Mouse (Mus musculus): ENCODE measurements around the gene Mafb. TPM values are rescaled to one million over a fixed set of nuclear protein-coding genes. Genes with fewer than 3 reads are reported as not detected.

The Mafb gene
- polyA plus RNA-seq, 1 experiment from 2014 or later: 7.8 TPM

GRCm38 (mm10) chr2:160340121-160340520 lies 26.7 kb downstream of the Mafb start:
- whole genome bisulfite sequencing: 76% methylated on average over 4 of the region's 4 CpGs

GRCm38 (mm10) chr2:160339595-160339994 lies 27.3 kb downstream of the Mafb start:
- Histone ChIP-seq H3K27me3 (no peaks in the 10 kb centered on the region; the same call in 1 of the 2 replicates), H3K36me3 (ENCODE audit: poor library complexity, severe bottlenecking) (no peaks in the 10 kb centered on the region), H3K27ac (no peak overlapping the region), H3K4me2 (no peak overlapping the region), H3K4me3 (no peak overlapping the region), H3K9me3 (replicated peaks) (no peaks in the 10 kb centered on the region), H3K4me1 (peaks cover under 1% of the 10 kb centered on the region; the same call in 1 of the 2 replicates), H3K9ac (no peak overlapping the region)
- WGBS: 93% methylated on average over 5 of the region's 5 CpGs
- no peak for ATAC-seq

More at GRCm38 (mm10) chr2:160340121-160340520, 26.7 kb downstream of the Mafb start:
- H3K4me2 ChIP-seq: no peak overlapping the region
- no peaks in the 10 kb centered on the region for H3K4me1 ChIP-seq
- no peak overlapping the region for H3K27ac ChIP-seq
- no peaks in the 10 kb centered on the region; the same call in 1 of the 2 replicates for H3K27me3 ChIP-seq
- no peak overlapping the region for H3K4me3 ChIP-seq
- no peaks in the 10 kb centered on the region for H3K9me3 ChIP-seq (replicated peaks)
- H3K36me3 ChIP-seq (ENCODE audit: poor library complexity, severe bottlenecking): no peaks in the 10 kb centered on the region
- no peak overlapping the region for H3K9ac ChIP-seq
- ATAC-seq: no peak

- no peak overlapping the region for H3K27ac ChIP-seq
- no peak overlapping the region for H3K9ac ChIP-seq
- H3K27me3 ChIP-seq: no peaks in the 10 kb centered on the region; the same call in 1 of the 2 replicates
- 54% methylated on average over 2 of the region's 2 CpGs for WGBS
- peaks cover 5% of the 10 kb centered on the region for H3K4me1 ChIP-seq
- no peaks in the 10 kb centered on the region for H3K9me3 ChIP-seq (replicated peaks)
- no peak overlapping the region for H3K4me2 ChIP-seq
- no peaks in the 10 kb centered on the region for H3K36me3 ChIP-seq (ENCODE audit: poor library complexity, severe bottlenecking)
- no peak overlapping the region for H3K4me3 ChIP-seq
- ATAC-seq: no peak
Measured at GRCm38 (mm10) chr2:160336053-160336452, 30.8 kb downstream of the Mafb start.

GRCm38 (mm10) chr2:160335043-160335442 lies 31.8 kb downstream of the Mafb start:
- no peaks in the 10 kb centered on the region; the same call in 1 of the 2 replicates for H3K27me3 ChIP-seq
- WGBS: 44% methylated on average over 1 of the region's 1 CpGs
- no peaks in the 10 kb centered on the region for H3K9me3 ChIP-seq (replicated peaks)
- H3K27ac ChIP-seq: no peak overlapping the region
- H3K9ac ChIP-seq: no peak overlapping the region
- no peaks in the 10 kb centered on the region for H3K36me3 ChIP-seq (ENCODE audit: poor library complexity, severe bottlenecking)
- no peak overlapping the region for H3K4me2 ChIP-seq
- H3K4me3 ChIP-seq: no peak overlapping the region
- ATAC-seq: no peak
- peaks cover 5% of the 10 kb centered on the region for H3K4me1 ChIP-seq

GRCm38 (mm10) chr2:160334111-160334661 lies 32.7 kb downstream of the Mafb start, which contains the start of gene Gm826:
Gm826 (minus strand) TSS chr2:160334162.
- H3K4me2 ChIP-seq: no peak within 1 kb of the TSS
- WGBS: 47% methylated on average over 4 of the region's 4 CpGs
- ATAC-seq: no peak
- H3K4me3 ChIP-seq: no peak within 1 kb of the TSS
- H3K9me3 ChIP-seq (replicated peaks): no peaks in the 10 kb centered on the region
- H3K4me1 ChIP-seq: peaks cover 6% of the 10 kb centered on the region
- no peaks in the 10 kb centered on the region for H3K36me3 ChIP-seq (ENCODE audit: poor library complexity, severe bottlenecking)
- no peaks in the 10 kb centered on the region; the same call in 1 of the 2 replicates for H3K27me3 ChIP-seq
- H3K9ac ChIP-seq: no peak within 1 kb of the TSS
- H3K27ac ChIP-seq: no peak within 1 kb of the TSS

- WGBS: 94% methylated on average over 12 of the region's 12 CpGs
- Histone ChIP-seq H3K4me3 (no peak overlapping the region), H3K27me3 (no peaks in the 10 kb centered on the region), H3K9me3 (replicated peaks) (no peaks in the 10 kb centered on the region), H3K27ac (no peak overlapping the region), H3K4me2 (no peak overlapping the region), H3K36me3 (ENCODE audit: poor library complexity, severe bottlenecking) (no peaks in the 10 kb centered on the region), H3K4me1 (peaks cover 11% of the 10 kb centered on the region), H3K9ac (no peak overlapping the region)
- ATAC-seq: no peak
Measured at GRCm38 (mm10) chr2:160332516-160333325, 34.1 kb downstream of the Mafb start.

GRCm38 (mm10) chr2:160328886-160329285 lies 38.0 kb downstream of the Mafb start:
- H3K4me2 ChIP-seq: no peak overlapping the region
- no peaks in the 10 kb centered on the region for H3K36me3 ChIP-seq (ENCODE audit: poor library complexity, severe bottlenecking)
- peaks cover 7% of the 10 kb centered on the region for H3K4me1 ChIP-seq
- no peaks in the 10 kb centered on the region for H3K27me3 ChIP-seq
- whole genome bisulfite sequencing: 52% methylated on average over 9 of the region's 9 CpGs
- H3K27ac ChIP-seq: no peak overlapping the region
- no peak for ATAC-seq
- H3K9me3 ChIP-seq (replicated peaks): no peaks in the 10 kb centered on the region
- H3K9ac ChIP-seq: no peak overlapping the region
- H3K4me3 ChIP-seq: no peak overlapping the region

- Histone ChIP-seq H3K27ac (no peak overlapping the region), H3K4me2 (no peak overlapping the region), H3K27me3 (no peaks in the 10 kb centered on the region), H3K36me3 (ENCODE audit: poor library complexity, severe bottlenecking) (no peaks in the 10 kb centered on the region), H3K9ac (no peak overlapping the region), H3K4me1 (peaks cover 7% of the 10 kb centered on the region), H3K9me3 (replicated peaks) (no peaks in the 10 kb centered on the region), H3K4me3 (no peak overlapping the region)
- WGBS: 87% methylated on average over 4 of the region's 4 CpGs
- ATAC-seq: no peak
Measured at GRCm38 (mm10) chr2:160327716-160328115, 39.1 kb downstream of the Mafb start.

- no peak for ATAC-seq
- 62% methylated on average over 4 of the region's 4 CpGs for WGBS
- Histone ChIP-seq H3K4me2 (no peak overlapping the region), H3K36me3 (ENCODE audit: poor library complexity, severe bottlenecking) (no peaks in the 10 kb centered on the region), H3K27ac (no peak overlapping the region), H3K4me1 (peaks cover 7% of the 10 kb centered on the region), H3K9me3 (replicated peaks) (no peaks in the 10 kb centered on the region), H3K4me3 (no peak overlapping the region), H3K9ac (no peak overlapping the region), H3K27me3 (no peaks in the 10 kb centered on the region)
Measured at GRCm38 (mm10) chr2:160327167-160327566, 39.7 kb downstream of the Mafb start.

- 82% methylated on average over 6 of the region's 6 CpGs for WGBS
- H3K4me1 ChIP-seq: peaks cover 10% of the 10 kb centered on the region
- ATAC-seq: no peak
Measured at GRCm38 (mm10) chr2:160325105-160325644, 41.7 kb downstream of the Mafb start.

GRCm38 (mm10) chr2:160321829-160322228 lies 45.0 kb downstream of the Mafb start:
- Histone ChIP-seq H3K9ac (no peak overlapping the region), H3K9me3 (replicated peaks) (no peaks in the 10 kb centered on the region), H3K4me3 (no peak overlapping the region), H3K36me3 (ENCODE audit: poor library complexity, severe bottlenecking) (no peaks in the 10 kb centered on the region), H3K4me1 (peaks cover 3% of the 10 kb centered on the region; the same call in 1 of the 2 replicates), H3K4me2 (no peak overlapping the region), H3K27ac (no peak overlapping the region), H3K27me3 (no peaks in the 10 kb centered on the region)
- 31% methylated on average over 4 of the region's 4 CpGs for WGBS
- ATAC-seq: no peak

More at GRCm38 (mm10) chr2:160325105-160325644, 41.7 kb downstream of the Mafb start:
- no peak overlapping the region for H3K27ac ChIP-seq
- H3K9ac ChIP-seq: no peak overlapping the region
- no peak overlapping the region for H3K4me3 ChIP-seq
- no peak overlapping the region for H3K4me2 ChIP-seq
- no peaks in the 10 kb centered on the region for H3K27me3 ChIP-seq
- H3K36me3 ChIP-seq (ENCODE audit: poor library complexity, severe bottlenecking): no peaks in the 10 kb centered on the region
- H3K9me3 ChIP-seq (replicated peaks): no peaks in the 10 kb centered on the region

GRCm38 (mm10) chr2:160318255-160318654 lies 48.6 kb downstream of the Mafb start:
- Histone ChIP-seq H3K4me3 (no peak overlapping the region), H3K9ac (no peak overlapping the region), H3K27me3 (no peaks in the 10 kb centered on the region)

More at GRCm38 (mm10) chr2:160318255-160318654, 48.6 kb downstream of the Mafb start:
- Histone ChIP-seq H3K36me3 (ENCODE audit: poor library complexity, severe bottlenecking) (no peaks in the 10 kb centered on the region), H3K27ac (no peak overlapping the region), H3K4me1 (peaks cover 6% of the 10 kb centered on the region; the same call in 1 of the 2 replicates), H3K9me3 (replicated peaks) (no peaks in the 10 kb centered on the region), H3K4me2 (no peak overlapping the region)
- WGBS: 84% methylated on average over 4 of the region's 4 CpGs
- ATAC-seq: no peak

Measured in forebrain, embryonic 13.5 days (tissue).